Mouse (Mus musculus) embryonic stem cell, embryonic (primary cell): ENCODE measurements around the gene Mtg1.
"Not testable (repeated sequence)": the region's sequence is repeated elsewhere in the genome, so short reads cannot be mapped to it uniquely, and the experiment has no call there.

ENCODE experiments used
- CTCF ChIA-PET, 4 experiments: fragments of 300-600 bp in 2 of 4; fragments of 350-600 bp in 2 of 4; sonication (Branson Sonifier 250); formaldehyde crosslinking; loops; one replicate each; lab custom pipeline; 2022; ENCODE audit warnings: inconsistent platforms in 2 of 4; lab: Charles Lee
- POLR2A ChIA-PET, 4 experiments: fragments of 300-600 bp in 2 of 4; fragments of 350-600 bp in 2 of 4; sonication (Branson Sonifier 250); formaldehyde crosslinking; loops; one replicate each; lab custom pipeline; 2022; ENCODE audit warnings: antibody characterized with exemption in 4 of 4, inconsistent platforms in 1 of 4; lab: Charles Lee

Mtg1 gene

GRCm38 (mm10) chr7:140121338-140121910 is 15.9 kb upstream of the Mtg1 start:
- POLR2A ChIA-PET = interaction anchor here in 2 of 4 experiments (0.7 to 2.0 kb wide), 4 partner anchors 10 to 751 kb away, joined by 3 to 8 read pairs (median 5); partner anchors contain the start of genes Fuom (in 1 of the 2) and Mtg1 (in 1 of the 2)
- CTCF ChIA-PET = interaction anchor here in 2 of 4 experiments (0.7 to 2.7 kb wide), 2 partner anchors 20 to 31 kb away, joined by 3 to 8 read pairs; no protein-coding TSS in a partner anchor

- POLR2A ChIA-PET = interaction anchor here in 2 of 4 experiments (1.0 to 6.1 kb wide), 5 partner anchors 11 to 172 kb away, joined by 3 to 66 read pairs (median 4); partner anchors contain the start of genes Fuom (in 1 of the 2) and Mtg1 (in 1 of the 2)
- CTCF ChIA-PET = interaction anchor here in 2 of 4 experiments (0.6 to 2.7 kb wide), 3 partner anchors 18 to 800 kb away, joined by 3 to 8 read pairs (median 3); no protein-coding TSS in a partner anchor
Measured at GRCm38 (mm10) chr7:140122765-140123164, 14.6 kb upstream of the Mtg1 start.

DNA sequence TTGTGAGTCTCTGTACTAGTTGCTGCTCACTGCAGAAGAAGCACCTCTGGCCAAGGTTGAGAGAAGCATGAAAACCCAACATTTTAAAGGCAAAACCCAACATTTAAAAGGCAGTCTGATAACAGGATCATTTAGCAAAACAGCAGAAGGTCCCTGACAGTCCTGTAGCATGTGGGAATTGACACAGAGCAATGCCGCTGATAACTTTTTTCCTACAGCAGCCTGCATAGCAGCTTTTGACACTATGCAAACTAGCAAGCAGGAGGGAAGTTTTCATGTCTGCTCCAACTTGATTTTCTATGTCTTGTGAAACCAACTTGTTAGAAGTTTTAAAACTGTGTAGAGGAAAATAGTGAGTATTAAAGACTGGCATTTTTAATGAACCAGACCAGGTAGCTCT is 13.0 kb upstream of the Mtg1 start:
- ChIA-PET CTCF (interaction anchor here in 3 of 4 experiments (1.0 to 2.0 kb wide), 4 partner anchors 7 to 20 kb away, joined by 3 to 9 read pairs (median 4); partner anchors contain the start of gene Echs1 (in 1 of the 3)), POLR2A (interaction anchor here in 3 of 4 experiments (0.5 to 6.1 kb wide), 18 partner anchors 8 to 186 kb away, joined by 3 to 66 read pairs (median 8); partner anchors contain the start of genes Echs1 (in 3 of the 3), Mtg1 (in 3 of the 3), Paox (in 3 of the 3) and Fuom (in 2 of the 3))

GRCm38 (mm10) chr7:140125278-140126021 is 11.9 kb upstream of the Mtg1 start:
- CTCF ChIA-PET = interaction anchor here (0.6 to 2.0 kb wide), 9 partner anchors 9 to 794 kb away, joined by 3 to 9 read pairs (median 4); partner anchors contain the start of gene Echs1 (in 1 of the 4)
- POLR2A ChIA-PET = interaction anchor here (0.6 to 6.1 kb wide), 31 partner anchors 8 to 834 kb away, joined by 3 to 66 read pairs (median 4); partner anchors contain the start of genes Echs1 (in 4 of the 4), Mtg1 (in 3 of the 4), Paox (in 3 of the 4) and Fuom (in 2 of the 4)

GRCm38 (mm10) chr7:140126022-140126350 is 11.4 kb upstream of the Mtg1 start:
- CTCF ChIA-PET = interaction anchor here in 3 of 4 experiments (0.9 to 2.0 kb wide), 5 partner anchors 15 to 783 kb away, joined by 3 to 9 read pairs (median 4); no protein-coding TSS in a partner anchor
- POLR2A ChIA-PET = interaction anchor here (0.6 to 6.1 kb wide), 22 partner anchors 7 to 788 kb away, joined by 3 to 66 read pairs (median 6); partner anchors contain the start of genes Echs1 (in 4 of the 4), Mtg1 (in 3 of the 4), Paox (in 3 of the 4) and Fuom (in 2 of the 4)

- CTCF ChIA-PET = no interaction called here
- POLR2A ChIA-PET = interaction anchor here in 2 of 4 experiments (1.8 to 6.1 kb wide), 5 partner anchors 8 to 11 kb away, joined by 8 to 66 read pairs (median 56); partner anchors contain the start of genes Echs1 (in 2 of the 2), Mtg1 (in 2 of the 2) and Paox (in 2 of the 2)
Measured at GRCm38 (mm10) chr7:140126934-140127333, 10.4 kb upstream of the Mtg1 start.

- CTCF ChIA-PET = no interaction called here
- POLR2A ChIA-PET = interaction anchor here in 2 of 4 experiments (4.4 to 6.1 kb wide), 3 partner anchors 10 to 12 kb away, joined by 56 to 66 read pairs (median 63); partner anchors contain the start of genes Echs1 (in 2 of the 2), Paox (in 2 of the 2) and Mtg1 (in 1 of the 2)
Measured at GRCm38 (mm10) chr7:140127911-140128310, 9.5 kb upstream of the Mtg1 start.

DNA sequence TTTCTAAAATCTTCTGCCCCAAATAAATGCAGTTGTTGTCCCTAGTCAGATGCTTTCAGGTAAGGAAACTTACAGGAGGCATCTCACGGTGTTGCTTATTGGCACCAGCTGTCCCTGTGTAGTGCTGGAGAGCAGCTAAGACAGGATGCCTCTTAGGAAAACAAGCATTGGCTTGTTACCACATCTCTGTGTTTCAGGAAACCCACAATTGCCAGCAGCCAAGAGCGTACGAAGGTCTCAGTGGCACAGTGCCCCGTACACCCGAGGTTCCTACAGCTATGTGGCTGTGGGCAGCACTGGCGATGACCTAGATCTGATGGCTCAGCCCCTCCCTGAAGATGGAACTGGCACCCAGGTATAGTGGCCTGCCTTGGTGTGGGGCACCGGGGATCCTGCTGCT is 5.2 kb upstream of the Mtg1 start:
- POLR2A ChIA-PET = interaction anchor here in 1 of 4 experiments (0.6 to 2.7 kb wide), 2 partner anchors 15 to 802 kb away, joined by 3 to 12 read pairs; partner anchors contain the start of gene Echs1
- CTCF ChIA-PET = interaction anchor here in 1 of 4 experiments (0.6 kb wide), 1 partner anchor 214 kb away, joined by 3 read pairs; no protein-coding TSS in a partner anchor

GRCm38 (mm10) chr7:140134033-140134432 is 3.3 kb upstream of the Mtg1 start:
- POLR2A ChIA-PET = interaction anchor here in 2 of 4 experiments (0.9 to 1.7 kb wide), 3 partner anchors 8 to 19 kb away, joined by 3 read pairs; partner anchors contain the start of gene Echs1 (in 1 of the 2)
- CTCF ChIA-PET = not testable (repeated sequence)

GRCm38 (mm10) chr7:140135106-140135770 is 2.1 kb upstream of the Mtg1 start:
- CTCF ChIA-PET = no interaction called here

DNA sequence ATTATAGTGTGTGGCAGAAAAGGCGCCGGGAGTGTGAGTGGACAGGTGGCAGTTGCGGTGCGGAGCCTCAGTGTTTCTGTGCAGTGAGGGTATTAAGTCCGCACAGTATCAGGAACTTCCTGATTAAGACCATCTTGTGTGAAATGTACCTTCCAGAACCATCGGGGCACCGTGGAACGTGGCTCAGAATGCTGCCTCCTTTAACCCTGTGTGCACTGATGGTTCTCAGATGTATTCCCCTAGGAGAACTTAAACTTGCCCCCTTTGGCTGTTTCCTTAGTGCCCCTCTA is 602 bp downstream of the Mtg1 start:
- CTCF ChIA-PET = interaction anchor here in 2 of 4 experiments (1.4 kb wide), 2 partner anchors 23 to 690 kb away, joined by 3 to 5 read pairs; partner anchors contain the start of gene Paox (in 1 of the 2)
- POLR2A ChIA-PET = interaction anchor here (0.6 to 6.6 kb wide), 30 partner anchors 9 to 1375 kb away, joined by 3 to 66 read pairs (median 6); partner anchors contain the start of genes Echs1 (in 3 of the 4), Fuom (in 3 of the 4), Paox (in 3 of the 4) and Prap1 (in 1 of the 4)

More at GRCm38 (mm10) chr7:140135106-140135770, 2.1 kb upstream of the Mtg1 start:
- POLR2A ChIA-PET = interaction anchor here in 2 of 4 experiments (0.8 to 6.6 kb wide), 4 partner anchors 9 to 33 kb away, joined by 3 to 66 read pairs (median 8); partner anchors contain the start of gene Fuom (in 1 of the 2)

- POLR2A ChIA-PET = interaction anchor here in 2 of 4 experiments (0.6 to 6.6 kb wide), 9 partner anchors 13 to 701 kb away, joined by 3 to 66 read pairs (median 6); partner anchors contain the start of genes Echs1 (in 2 of the 2), Paox (in 2 of the 2), Fuom (in 1 of the 2) and Zfp941 (in 1 of the 2)
Measured at GRCm38 (mm10) chr7:140141350-140141749, 4.0 kb downstream of the Mtg1 start.

DNA sequence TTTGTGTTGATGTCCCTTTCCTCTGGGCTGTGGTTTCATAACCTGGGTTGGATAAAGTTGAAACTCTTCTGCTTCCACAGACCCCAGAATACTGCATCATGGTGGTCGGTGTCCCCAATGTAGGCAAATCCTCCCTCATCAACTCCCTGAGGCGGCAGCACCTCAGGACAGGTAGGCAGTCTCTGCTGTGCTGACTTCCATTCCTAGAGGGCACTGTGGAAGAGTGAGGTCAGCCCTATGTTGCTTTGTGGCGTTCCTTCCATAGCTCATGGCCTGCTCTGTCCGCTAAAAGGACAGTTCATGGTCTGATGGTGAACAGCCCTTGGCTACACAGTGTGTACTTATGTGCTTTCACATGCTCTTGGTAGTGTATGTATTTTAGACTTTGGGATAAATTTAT is 7.2 kb downstream of the Mtg1 start:
- ChIA-PET POLR2A (interaction anchor here in 1 of 4 experiments (0.5 to 1.3 kb wide), 2 partner anchors 42 to 673 kb away, joined by 3 read pairs; partner anchors contain the start of gene Fuom), CTCF (interaction anchor here in 2 of 4 experiments (0.6 to 1.7 kb wide), 10 partner anchors 9 to 691 kb away, joined by 3 to 10 read pairs (median 3); partner anchors contain the start of genes Echs1 (in 1 of the 2) and Paox (in 1 of the 2))

More at GRCm38 (mm10) chr7:140141350-140141749, 4.0 kb downstream of the Mtg1 start:
- CTCF ChIA-PET = interaction anchor here (0.5 to 1.7 kb wide), 21 partner anchors 9 to 1336 kb away, joined by 3 to 9 read pairs (median 4); partner anchors contain the start of genes Echs1 (in 2 of the 4), Fuom (in 2 of the 4) and Paox (in 1 of the 4)

DNA sequence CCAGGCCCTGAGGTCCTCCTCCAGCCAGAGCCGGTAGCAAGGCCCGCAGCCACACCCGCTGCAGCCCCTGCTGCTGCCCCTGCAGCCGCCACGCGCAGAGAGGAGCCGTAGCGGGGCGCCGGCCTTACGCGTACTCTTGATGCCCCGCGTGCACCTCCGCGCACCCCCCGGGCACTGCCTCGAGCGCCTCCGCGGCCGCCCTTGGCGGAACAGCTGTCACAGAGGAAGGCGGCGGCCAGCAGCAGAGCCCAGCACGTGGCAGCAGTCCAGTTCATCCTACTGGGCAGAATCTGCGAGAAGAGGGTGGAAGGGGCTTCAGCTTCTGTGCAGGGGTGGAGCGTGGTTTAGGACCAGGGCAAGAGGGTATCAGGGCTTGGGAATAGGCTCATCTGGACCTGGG is 16.0 kb downstream of the Mtg1 start:
- ChIA-PET POLR2A (interaction anchor here in 3 of 4 experiments (0.6 to 2.4 kb wide), 7 partner anchors 16 to 51 kb away, joined by 3 to 12 read pairs (median 4); partner anchors contain the start of genes Mtg1 (in 3 of the 3), Echs1 (in 1 of the 3), Fuom (in 1 of the 3) and Paox (in 1 of the 3)), CTCF (interaction anchor here in 3 of 4 experiments (0.6 to 2.4 kb wide), 4 partner anchors 9 to 652 kb away, joined by 3 to 7 read pairs (median 3); no protein-coding TSS in a partner anchor)

DNA sequence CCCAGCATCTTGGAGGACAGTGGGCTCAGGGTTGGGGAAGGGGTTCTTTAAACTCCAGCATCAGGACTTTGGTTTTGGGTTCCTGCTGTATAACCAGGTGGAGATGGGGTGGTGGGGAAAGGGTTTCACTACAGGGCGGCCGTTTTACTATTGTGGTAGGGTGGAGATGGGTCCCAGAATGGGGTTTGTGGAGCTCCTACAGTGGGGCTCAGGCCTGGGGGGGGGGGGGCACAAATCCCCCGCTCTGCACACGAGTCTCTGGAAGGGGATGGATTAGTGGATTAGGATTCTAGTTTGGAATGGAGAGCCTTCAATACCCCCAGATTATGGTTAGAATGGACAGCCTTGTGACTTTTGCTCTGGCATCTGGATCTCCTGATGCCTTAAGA is 16.5 kb downstream of the Mtg1 start:
- CTCF ChIA-PET = interaction anchor here in 3 of 4 experiments (0.6 to 2.4 kb wide), 5 partner anchors 9 to 652 kb away, joined by 3 to 7 read pairs (median 3); no protein-coding TSS in a partner anchor
- POLR2A ChIA-PET = interaction anchor here in 3 of 4 experiments (0.7 to 2.4 kb wide), 6 partner anchors 12 to 52 kb away, joined by 3 to 12 read pairs (median 4); partner anchors contain the start of genes Mtg1 (in 2 of the 3) and Fuom (in 1 of the 3)
